Mouse (Mus musculus): Measurements from ENCODE around the gene Cdrt4. TPM values are rescaled to one million over a fixed set of nuclear protein-coding genes. Genes with fewer than 3 reads are reported as not detected.

Cdrt4 gene
- polyA plus RNA-seq, 1 experiment from 2014 or later = 0.30 TPM

DNA sequence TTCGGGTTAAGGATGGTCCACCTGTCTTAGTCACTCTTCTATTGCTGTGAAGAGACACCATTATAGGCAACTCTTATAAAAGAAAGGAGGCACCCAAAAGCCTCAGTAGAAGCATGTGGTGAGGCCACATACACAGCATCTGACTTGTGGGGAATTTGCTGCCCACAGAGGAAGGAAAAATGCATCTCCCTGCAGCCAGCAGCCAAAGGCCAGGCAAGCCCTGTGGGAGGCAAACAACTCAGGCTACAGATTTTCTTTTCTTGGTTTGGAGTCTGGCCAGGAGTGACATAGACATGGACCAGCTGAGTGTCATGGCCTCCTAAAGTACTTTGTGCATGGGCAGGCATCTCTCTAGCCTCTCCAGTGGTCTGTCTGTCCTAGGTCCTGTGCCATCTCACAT is 1.4 kb upstream of the Cdrt4 start:
- H3K4me1 ChIP-seq (replicated peaks) = no peaks in the 10 kb centered on the region
- H3K27ac ChIP-seq = no peak overlapping the region
- no peak for DNase-seq (ENCODE audit: low spot score)
- H3K4me3 ChIP-seq = no peak overlapping the region
- WGBS = 87% methylated on average over 1 of the region's 1 CpGs
- no peaks in the 10 kb centered on the region for H3K36me3 ChIP-seq
- no peaks in the 10 kb centered on the region for H3K27me3 ChIP-seq (ENCODE audit: insufficient read depth, poor library complexity, severe bottlenecking)
- H3K9me3 ChIP-seq = no peaks in the 10 kb centered on the region

DNA sequence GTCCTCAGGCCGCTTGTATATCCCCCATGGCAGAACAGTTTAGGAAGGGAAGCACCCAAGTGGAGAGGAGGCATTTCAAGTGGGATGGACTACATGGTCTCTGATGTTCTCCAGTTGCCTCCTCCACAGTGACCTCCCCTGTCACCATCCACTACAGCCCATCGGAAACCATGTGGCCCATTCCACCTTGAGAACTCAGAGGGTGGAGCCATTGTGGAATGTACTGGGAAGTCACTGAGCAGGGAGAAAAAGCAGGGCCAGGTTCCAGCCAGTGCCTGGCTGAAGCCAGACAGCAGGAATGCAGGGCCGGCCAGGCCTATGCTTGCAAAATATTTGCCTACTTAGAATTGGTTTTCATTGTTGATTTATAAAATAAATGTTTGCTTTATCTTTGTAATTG is 3.8 kb downstream of the Cdrt4 start:
- Histone ChIP-seq H3K9me3 (peaks cover 11% of the 10 kb centered on the region; the same call in 1 of the 2 replicates), H3K27me3 (ENCODE audit: insufficient read depth, poor library complexity, severe bottlenecking) (no peaks in the 10 kb centered on the region), H3K27ac (no peak overlapping the region), H3K4me1 (replicated peaks) (no peaks in the 10 kb centered on the region), H3K4me3 (no peak overlapping the region), H3K36me3 (no peaks in the 10 kb centered on the region)
- 96% methylated on average over 2 of the region's 3 CpGs for WGBS
- no peak for DNase-seq (ENCODE audit: low spot score)

DNA sequence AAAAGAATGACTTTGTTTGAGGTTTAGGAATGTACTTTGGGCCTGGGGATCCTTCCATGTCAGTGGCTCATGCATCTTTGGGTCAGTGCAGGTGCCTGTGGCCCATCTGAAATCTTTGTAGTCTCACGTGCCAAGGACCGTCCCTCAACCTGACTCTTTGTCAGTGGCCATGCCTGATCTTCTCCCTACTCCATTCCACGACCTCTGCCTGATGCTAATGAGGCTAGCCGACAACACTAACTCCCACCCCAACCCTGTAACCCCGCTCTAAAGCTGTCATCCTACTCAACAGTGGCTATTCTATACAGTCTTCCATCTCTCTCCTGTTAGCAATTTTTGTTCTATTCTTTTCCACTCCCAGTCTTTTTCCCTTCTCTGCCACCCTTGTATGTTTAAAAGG is 4.2 kb downstream of the Cdrt4 start:
- Histone ChIP-seq H3K36me3 (no peaks in the 10 kb centered on the region), H3K4me3 (no peak overlapping the region), H3K4me1 (replicated peaks) (no peaks in the 10 kb centered on the region), H3K9me3 (peaks cover 11% of the 10 kb centered on the region; the same call in 1 of the 2 replicates), H3K27ac (no peak overlapping the region), H3K27me3 (ENCODE audit: insufficient read depth, poor library complexity, severe bottlenecking) (no peaks in the 10 kb centered on the region)
- DNase-seq (ENCODE audit: low spot score) = no peak
- WGBS = 81% methylated on average over 5 of the region's 5 CpGs

DNA sequence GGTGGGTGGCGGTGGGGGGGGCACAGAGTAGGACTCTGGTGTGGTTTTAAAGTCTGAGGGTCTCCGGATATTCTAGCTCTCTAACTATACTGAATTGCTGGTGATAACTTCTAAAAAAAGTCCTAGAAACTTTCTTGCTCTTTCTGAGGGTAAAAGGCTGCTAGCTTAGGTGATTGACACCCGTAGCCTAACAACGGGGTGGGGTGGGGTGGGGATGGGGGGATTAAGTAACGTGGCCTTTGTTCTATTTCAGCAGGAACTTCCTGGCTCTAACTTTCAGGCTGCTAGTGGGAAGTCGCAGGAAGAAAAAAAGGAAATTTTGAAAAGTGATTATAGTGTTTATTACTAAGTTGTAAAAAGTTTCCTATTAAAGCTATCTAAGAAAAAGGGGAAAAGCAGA is 4.8 kb downstream of the Cdrt4 start:
- Histone ChIP-seq H3K27ac (no peak overlapping the region), H3K4me3 (no peak overlapping the region), H3K4me1 (replicated peaks) (no peaks in the 10 kb centered on the region), H3K36me3 (no peaks in the 10 kb centered on the region), H3K27me3 (ENCODE audit: insufficient read depth, poor library complexity, severe bottlenecking) (no peaks in the 10 kb centered on the region), H3K9me3 (peaks cover 11% of the 10 kb centered on the region; the same call in 1 of the 2 replicates)
- DNase-seq (ENCODE audit: low spot score) = no peak
- WGBS = 52% methylated on average over 6 of the region's 6 CpGs

DNA sequence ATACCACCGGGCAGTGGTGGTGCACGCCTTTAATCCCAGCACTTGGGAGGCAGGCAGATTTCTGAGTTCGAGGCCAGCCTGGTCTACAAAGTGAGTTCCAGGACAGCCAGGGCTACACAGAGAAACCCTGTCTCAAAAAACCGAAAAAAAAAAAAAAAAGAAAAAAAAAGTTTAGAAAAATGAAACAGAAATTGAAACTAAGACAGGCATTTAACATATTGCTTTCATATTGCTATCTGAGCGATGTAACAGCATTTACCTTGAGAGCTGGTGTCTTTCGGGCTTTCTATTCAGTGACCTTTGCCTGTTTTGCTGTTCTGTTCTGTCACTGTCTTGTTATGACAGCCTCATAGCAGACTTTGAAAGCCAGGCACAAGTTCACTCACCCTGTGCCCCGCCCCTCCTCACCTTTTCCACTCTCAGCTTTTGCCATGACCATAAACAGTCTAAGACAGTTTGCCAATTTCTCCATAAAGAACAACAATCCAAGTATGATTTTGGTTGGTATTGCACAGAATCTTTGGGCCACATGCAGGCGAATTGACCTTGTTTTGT is 6.7 kb downstream of the Cdrt4 start:
- no peak overlapping the region for H3K4me3 ChIP-seq

DNA sequence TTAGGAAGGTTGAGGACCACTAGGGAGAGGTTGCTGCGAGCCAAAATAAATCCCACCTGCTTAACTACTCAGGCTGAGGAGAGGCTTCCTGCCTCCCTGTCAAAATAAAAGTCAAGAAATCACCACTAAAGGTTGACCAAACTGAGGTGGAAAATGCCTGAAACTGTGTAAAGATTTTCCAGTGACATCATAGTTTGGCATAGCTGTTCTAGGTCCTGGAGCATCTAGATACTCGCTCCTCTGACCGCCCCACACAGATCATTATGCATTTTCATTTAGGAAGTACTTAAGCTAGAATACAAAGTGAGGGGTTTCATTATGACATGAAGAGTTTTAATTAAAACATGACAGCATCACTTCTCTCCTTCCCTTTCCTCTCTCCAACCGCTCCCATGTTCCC is 12.3 kb downstream of the Cdrt4 start:
- DNase-seq (ENCODE audit: low spot score) = no peak
- no peaks in the 10 kb centered on the region for H3K9me3 ChIP-seq
- H3K36me3 ChIP-seq = no peaks in the 10 kb centered on the region
- H3K27ac ChIP-seq = no peak overlapping the region
- peaks cover 5% of the 10 kb centered on the region; the same call in 1 of the 2 replicates for H3K27me3 ChIP-seq (ENCODE audit: insufficient read depth, poor library complexity, severe bottlenecking)
- H3K4me3 ChIP-seq = no peak overlapping the region
- 84% methylated on average over 4 of the region's 4 CpGs for whole genome bisulfite sequencing
- peaks cover 23% of the 10 kb centered on the region for H3K4me1 ChIP-seq (replicated peaks)

More for the DNA sequence above, 6.7 kb downstream of the Cdrt4 start:
- 87% methylated on average over 8 of the region's 8 CpGs for WGBS
- Histone ChIP-seq H3K27ac (no peak overlapping the region), H3K36me3 (no peaks in the 10 kb centered on the region), H3K9me3 (peaks cover 11% of the 10 kb centered on the region; the same call in 1 of the 2 replicates), H3K4me1 (replicated peaks) (no peaks in the 10 kb centered on the region), H3K27me3 (ENCODE audit: insufficient read depth, poor library complexity, severe bottlenecking) (no peaks in the 10 kb centered on the region)
- DNase-seq (ENCODE audit: low spot score) = no peak

DNA sequence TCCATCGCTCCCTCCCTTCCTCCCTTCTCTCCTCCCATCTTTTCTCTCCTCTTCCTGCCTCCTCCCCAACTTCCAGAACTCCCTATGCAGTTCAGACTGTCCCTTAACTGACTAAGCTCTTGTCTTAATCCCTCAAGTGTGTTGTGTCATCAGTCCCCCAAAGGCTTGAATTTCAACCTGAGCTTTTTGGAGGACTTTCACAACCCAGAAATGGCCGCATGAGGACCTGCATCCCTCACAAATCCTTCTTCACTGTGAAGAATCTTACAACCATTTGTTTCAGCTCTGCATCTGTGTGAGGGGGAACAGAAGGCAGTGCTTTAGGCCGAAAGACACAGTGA is 15.4 kb downstream of the Cdrt4 start:
- Histone ChIP-seq H3K4me1 (replicated peaks) (peaks cover 23% of the 10 kb centered on the region), H3K36me3 (no peaks in the 10 kb centered on the region), H3K9me3 (no peaks in the 10 kb centered on the region), H3K4me3 (peak overlapping the region; percentile 40; the same call in 1 of the 2 replicates), H3K27me3 (ENCODE audit: insufficient read depth, poor library complexity, severe bottlenecking) (peaks cover 5% of the 10 kb centered on the region; the same call in 1 of the 2 replicates), H3K27ac (peak overlapping the region; percentile 87)
- DNase-seq (ENCODE audit: low spot score) = no peak
- 53% methylated on average over 3 of the region's 3 CpGs for WGBS

- Histone ChIP-seq H3K4me1 (replicated peaks) (peaks cover 23% of the 10 kb centered on the region), H3K36me3 (no peaks in the 10 kb centered on the region), H3K9me3 (no peaks in the 10 kb centered on the region), H3K27me3 (ENCODE audit: insufficient read depth, poor library complexity, severe bottlenecking) (peaks cover 5% of the 10 kb centered on the region; the same call in 1 of the 2 replicates), H3K4me3 (peak overlapping the region; percentile 40), H3K27ac (peak overlapping the region; percentile 87)
- DNase-seq (ENCODE audit: low spot score) = peak; percentile 69
- WGBS = 8% methylated on average over 27 of the region's 27 CpGs
Observed at GRCm38 (mm10) chr11:62966765-62967633, 16.0 kb downstream of the Cdrt4 start.

DNA sequence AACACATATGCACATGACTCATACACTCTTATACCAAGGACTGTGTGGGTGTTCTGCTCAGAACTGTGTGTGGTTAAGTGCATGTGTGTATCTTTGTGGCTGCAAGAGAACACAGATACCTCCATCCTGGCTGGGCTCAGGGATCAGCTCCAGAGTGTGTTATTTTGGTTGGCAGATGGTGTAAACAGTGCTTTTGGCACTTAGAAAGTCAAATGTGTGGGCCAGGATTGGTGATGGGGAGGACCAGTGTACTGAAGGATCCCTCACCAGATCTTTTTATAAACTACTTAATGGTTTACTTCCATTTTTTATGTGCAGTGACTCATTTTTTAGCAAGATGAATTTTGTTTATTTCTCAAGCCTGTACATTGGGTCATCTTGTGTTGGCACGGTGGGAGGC is 26.2 kb downstream of the Cdrt4 start:
- H3K27me3 ChIP-seq (ENCODE audit: insufficient read depth, poor library complexity, severe bottlenecking) = no peaks in the 10 kb centered on the region; the same call in 1 of the 2 replicates
- no peak overlapping the region for H3K27ac ChIP-seq
- H3K4me3 ChIP-seq = no peak overlapping the region
- no peaks in the 10 kb centered on the region for H3K9me3 ChIP-seq
- no peak for DNase-seq (ENCODE audit: low spot score)
- no peaks in the 10 kb centered on the region for H3K4me1 ChIP-seq (replicated peaks)
- no peaks in the 10 kb centered on the region for H3K36me3 ChIP-seq
- 88% methylated on average over 1 of the region's 1 CpGs for WGBS

DNA sequence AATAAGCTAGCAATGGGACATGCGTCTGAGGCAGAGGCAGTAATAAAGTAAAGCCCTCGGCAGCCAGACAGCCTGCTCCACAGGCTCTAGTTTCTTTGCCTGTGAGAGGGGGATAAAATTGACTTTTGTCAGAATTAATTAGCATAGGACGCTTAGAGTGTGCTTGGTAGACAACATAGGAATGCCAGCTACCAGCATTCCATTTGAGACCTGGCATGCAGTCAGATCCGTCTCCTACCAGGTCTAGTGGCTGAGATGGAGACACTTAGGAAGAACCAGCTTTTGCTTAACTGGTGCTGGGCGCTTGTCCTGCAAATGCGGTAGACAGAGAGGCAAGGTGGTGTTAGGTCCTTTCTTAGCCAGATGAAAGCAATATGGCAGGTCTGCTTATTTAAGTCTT is 27.9 kb downstream of the Cdrt4 start:
- no peaks in the 10 kb centered on the region; the same call in 1 of the 2 replicates for H3K27me3 ChIP-seq (ENCODE audit: insufficient read depth, poor library complexity, severe bottlenecking)
- no peak overlapping the region for H3K27ac ChIP-seq
- no peak overlapping the region for H3K4me3 ChIP-seq
- H3K9me3 ChIP-seq = no peaks in the 10 kb centered on the region
- H3K4me1 ChIP-seq (replicated peaks) = peaks cover 14% of the 10 kb centered on the region
- WGBS = 81% methylated on average over 6 of the region's 6 CpGs
- no peaks in the 10 kb centered on the region for H3K36me3 ChIP-seq
- DNase-seq (ENCODE audit: low spot score) = no peak

GRCm38 (mm10) chr11:62981729-62982128 is 30.7 kb downstream of the Cdrt4 start:
- WGBS = 87% methylated on average over 3 of the region's 3 CpGs
- Histone ChIP-seq H3K27me3 (ENCODE audit: insufficient read depth, poor library complexity, severe bottlenecking) (peaks cover 9% of the 10 kb centered on the region), H3K4me1 (replicated peaks) (peaks cover 42% of the 10 kb centered on the region), H3K4me3 (no peak overlapping the region), H3K36me3 (no peaks in the 10 kb centered on the region), H3K9me3 (no peaks in the 10 kb centered on the region), H3K27ac (peak overlapping the region; percentile 56; the same call in 1 of the 2 replicates)
- no peak for DNase-seq (ENCODE audit: low spot score)

DNA sequence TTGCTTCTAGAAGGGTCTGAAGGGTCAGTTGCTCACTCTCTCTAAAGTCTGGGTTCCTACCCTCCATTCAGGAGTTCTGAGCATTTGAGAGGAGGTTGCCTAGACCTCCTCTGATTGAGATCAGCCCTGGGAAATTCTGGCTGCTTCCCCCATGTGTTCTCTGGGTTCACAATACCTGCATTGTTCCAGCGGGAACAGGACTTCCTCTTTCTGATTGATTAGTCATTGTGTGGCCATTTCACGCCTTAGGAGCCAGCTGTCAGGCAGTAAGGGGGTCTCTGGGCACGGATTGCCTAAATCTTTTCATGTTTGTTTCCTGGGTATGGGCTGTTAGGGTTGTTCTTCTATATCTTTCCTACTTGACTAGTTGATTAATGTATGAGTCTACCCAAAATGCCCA is 32.8 kb downstream of the Cdrt4 start:
- Histone ChIP-seq H3K4me1 (replicated peaks) (peaks cover 42% of the 10 kb centered on the region), H3K36me3 (no peaks in the 10 kb centered on the region), H3K27me3 (ENCODE audit: insufficient read depth, poor library complexity, severe bottlenecking) (peaks cover 9% of the 10 kb centered on the region), H3K27ac (peak overlapping the region; percentile 82), H3K4me3 (no peak overlapping the region), H3K9me3 (no peaks in the 10 kb centered on the region)
- peak; percentile 71 for DNase-seq (ENCODE audit: low spot score)
- WGBS = 6% methylated on average over 3 of the region's 3 CpGs

- DNase-seq (ENCODE audit: low spot score) = no peak
- peak overlapping the region; percentile 82 for H3K27ac ChIP-seq
- peaks cover 42% of the 10 kb centered on the region for H3K4me1 ChIP-seq (replicated peaks)
- H3K36me3 ChIP-seq = no peaks in the 10 kb centered on the region
- H3K9me3 ChIP-seq = no peaks in the 10 kb centered on the region
- H3K4me3 ChIP-seq = no peak overlapping the region
- H3K27me3 ChIP-seq (ENCODE audit: insufficient read depth, poor library complexity, severe bottlenecking) = peaks cover 9% of the 10 kb centered on the region
- 64% methylated on average over 3 of the region's 3 CpGs for WGBS
Observed at GRCm38 (mm10) chr11:62984365-62984764, 33.4 kb downstream of the Cdrt4 start.

All from hindbrain, embryonic 10.5 days (tissue).